Mouse (Mus musculus) spleen, adult 2 months (tissue): ENCODE measurements at regions not wholly inside any gene's neighbourhood (a gene's known extent, or its start where the extent isn't known, plus 50 kb on each side); places are given as distances from the start of the nearest gene placed in this dataset.

Experiments
- CTCF ChIP-seq: fragments of 200-500 bp; IDR thresholded peaks from 2 replicates; pipeline ENCODE4 v1.5.1; 2011; ENCODE audit warnings: mild to moderate bottlenecking, inconsistent platforms; ENCODE audit not compliant: insufficient read depth, insufficient read length, insufficient replicate concordance; ENCODE audit errors: extremely low read depth
- POLR2A ChIP-seq: fragments of 200-500 bp; IDR thresholded peaks from 2 replicates; pipeline ENCODE4 v1.6.1; 2011; ENCODE audit warnings: low read depth, low read length, inconsistent platforms

DNA sequence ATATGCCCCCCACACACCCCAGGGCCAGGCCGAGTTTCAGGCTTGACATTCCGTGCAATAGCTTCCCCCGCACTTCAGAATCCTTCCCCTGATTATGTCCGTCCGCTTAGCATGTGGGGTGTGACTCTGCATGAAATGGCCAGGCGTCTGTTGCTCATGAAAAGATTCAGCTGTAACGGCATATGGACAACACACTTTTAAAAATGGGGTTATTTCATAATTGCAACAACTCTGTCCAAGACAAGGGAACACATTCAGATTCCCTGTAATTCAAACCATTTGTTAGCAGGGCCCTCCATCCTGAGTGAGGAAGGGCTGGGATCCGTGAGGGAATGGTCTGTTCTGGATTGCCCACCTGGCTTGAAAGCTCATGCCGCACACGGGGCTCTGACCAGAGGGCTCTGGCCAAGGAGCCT, 68.2 kb upstream of the Creb5 start:
- TF ChIP-seq CTCF = no peak
- TF ChIP-seq POLR2A = no peak
